Mouse (Mus musculus) adrenal gland, adult (tissue): ENCODE data around the gene Ltk.
A peak's percentile ranks its signal among the peaks of the same experiment; 100 is the strongest.

ENCODE experiments used
- DNase-seq, 2 experiments: peaks; one replicate each; pipeline ENCODE4 v3.0.0; 2022 to 2023; ENCODE audit warnings: low spot score in 1 of 2; ENCODE audit not compliant: inconsistent age in 2 of 2

Ltk gene

GRCm38 (mm10) chr2:119760251-119760650 is at the start of gene Ltk:
Gene Ltk, minus strand, starts transcription at chr2:119760431.
- no peak for DNase-seq

GRCm38 (mm10) chr2:119808881-119809280 is 48.6 kb upstream of the Ltk start:
- DNase-seq: no peak

GRCm38 (mm10) chr2:119808438-119808837 is 48.2 kb upstream of the Ltk start:
- no peak for DNase-seq

GRCm38 (mm10) chr2:119805536-119805935 is 45.3 kb upstream of the Ltk start:
- DNase-seq: no peak

- DNase-seq: no peak
Observed at GRCm38 (mm10) chr2:119804776-119805175, 44.5 kb upstream of the Ltk start.

- DNase-seq: no peak
Observed at GRCm38 (mm10) chr2:119804275-119804628, 44.0 kb upstream of the Ltk start.

- DNase-seq: no peak
Observed at GRCm38 (mm10) chr2:119803618-119804274, 43.5 kb upstream of the Ltk start.

GRCm38 (mm10) chr2:119802767-119803617 is 42.8 kb upstream of the Ltk start:
- DNase-seq: no peak

GRCm38 (mm10) chr2:119800876-119801846 is 40.9 kb upstream of the Ltk start:
- no peak for DNase-seq

- DNase-seq: peak; percentile 19 to 60
Observed at GRCm38 (mm10) chr2:119799961-119800550, 39.8 kb upstream of the Ltk start.

GRCm38 (mm10) chr2:119799181-119799960 is 39.1 kb upstream of the Ltk start:
- DNase-seq: peak; percentile 41 to 81

GRCm38 (mm10) chr2:119798246-119798927 is 38.2 kb upstream of the Ltk start:
- DNase-seq: peak; percentile 51 to 83

- DNase-seq: no peak
Observed at GRCm38 (mm10) chr2:119797279-119797783, 37.1 kb upstream of the Ltk start, which contains the start of gene Tyro3. Gene Tyro3, plus strand, starts transcription at chr2:119797733.

GRCm38 (mm10) chr2:119789996-119790395 is 29.8 kb upstream of the Ltk start:
- peak in 1 of 2 experiments; percentile 38 for DNase-seq

- peak; percentile 84 to 94 for DNase-seq
Observed at GRCm38 (mm10) chr2:119787206-119787883, 27.1 kb upstream of the Ltk start, which contains the start of gene Rpap1. Gene Rpap1, minus strand, starts transcription at chr2:119787537.

GRCm38 (mm10) chr2:119767246-119767645 is 7.0 kb upstream of the Ltk start:
- no peak for DNase-seq

GRCm38 (mm10) chr2:119763924-119764323 is 3.7 kb upstream of the Ltk start:
- no peak for DNase-seq

- DNase-seq: no peak
Observed at GRCm38 (mm10) chr2:119762276-119762675, 2.0 kb upstream of the Ltk start.
